Mouse (Mus musculus) heart, adult 2 months (tissue): Measurements from ENCODE around the gene Lipt1. TPM values are rescaled to one million over a fixed set of nuclear protein-coding genes. Genes with fewer than 3 reads are reported as not detected.
A peak's percentile ranks its signal among the peaks of the same experiment; 100 is the strongest.

Source experiments
- DNase-seq, 2 experiments: peaks; one replicate each; pipeline ENCODE4 v3.0.0; 2021
- H3K27ac ChIP-seq: fragments of 200-600 bp; 2 replicates; pipeline ENCODE4 v1.8.1; 2022
- H3K27me3 ChIP-seq: fragments of 200-500 bp; 2 replicates; pipeline ENCODE4 v1.6.1; 2012; ENCODE audit warnings: mild to moderate bottlenecking, low read length, inconsistent platforms, mixed read lengths; ENCODE audit not compliant: control insufficient read depth, insufficient read depth
- H3K36me3 ChIP-seq: fragments of 200-500 bp; 2 replicates; pipeline ENCODE4 v1.6.1; 2012; ENCODE audit warnings: low read length, inconsistent platforms; ENCODE audit not compliant: control insufficient read depth, insufficient read depth
- H3K4me1 ChIP-seq: fragments of 200-500 bp; 2 replicates; pipeline ENCODE4 v1.6.1; 2011; ENCODE audit warnings: low read length; ENCODE audit not compliant: control insufficient read depth, insufficient read depth
- H3K4me3 ChIP-seq: fragments of 200-600 bp; 2 replicates; pipeline ENCODE4 v1.8.1; 2022
- H3K79me2 ChIP-seq: fragments of 200-500 bp; replicated peaks from 2 replicates; pipeline ENCODE4 v1.6.1; 2012; ENCODE audit warnings: mild to moderate bottlenecking, inconsistent platforms, low read length, moderate library complexity, mixed read lengths; ENCODE audit not compliant: control insufficient read depth, insufficient read depth
- H3K9ac ChIP-seq: fragments of 200-500 bp; 2 replicates; pipeline ENCODE4 v1.6.1; 2012; ENCODE audit warnings: low read depth, mild to moderate bottlenecking, control low read depth, inconsistent platforms, low read length, mixed read lengths
- CTCF ChIP-seq: fragments of 200-600 bp; IDR thresholded peaks from 2 replicates; pipeline ENCODE4 v1.8.1; 2022; ENCODE audit warnings: antibody characterized with exemption, mild to moderate bottlenecking, moderate library complexity
- EP300 ChIP-seq: fragments of 200-500 bp; IDR thresholded peaks from 2 replicates; pipeline ENCODE4 v1.6.1; 2011; ENCODE audit warnings: low read depth, low read length, control low read depth; ENCODE audit not compliant: insufficient read depth
- POLR2A ChIP-seq: fragments of 200-500 bp; IDR thresholded peaks from 2 replicates; pipeline ENCODE4 v1.6.1; 2011; ENCODE audit warnings: mild to moderate bottlenecking, low read depth, low read length, control low read depth; ENCODE audit not compliant: insufficient read depth
- WGBS: fragments of 180-500 bp; shearing (Covaris S2); methylation state at CpG from one replicate; pipeline ENCODE4 v1.1.7; 2018; 5-methylcytosine and 5-hydroxymethylcytosine counted together
- intact Hi-C: fragments of 180-260 bp; cut with DNase I; formaldehyde crosslinking; loops from one replicate; pipeline ENCODE4 v1.15.1; 2025
- long read RNA-seq: library from polyadenylated mRNA; stranded (forward); transcript quantifications from one replicate; pipeline ENCODE4 v2.0.0, GENCODE M21; 2021
- polyA plus RNA-seq: library from polyadenylated mRNA; depleted of rRNA; stranded (reverse); fragments of >200 nt; gene quantifications from 2 replicates; pipeline ENCODE4 v1.2.3, GENCODE M21; 2012; rRNA removed
- total RNA-seq, 2 experiments: library from RNA; stranded (reverse); gene quantifications; 2 replicates each; pipeline ENCODE4 v1.2.3; 2021

The Lipt1 gene
- total RNA-seq: 10 to 100 TPM; 11.6 to 13.2 TPM
- polyA plus RNA-seq: 6.8 and 6.9 TPM in 2 replicates
- long read RNA-seq, transcript Lipt1-201 (2 exons, 1,485 nt): major isoform, 5 of 9 reads
- long read RNA-seq, partial matches to known transcripts: 0 of 9 reads
- long read RNA-seq, other reads (novel, unspliced or antisense): 3 of 9 reads

- TF ChIP-seq CTCF (no peak), POLR2A (no peak), EP300 (no peak)
- no peaks in the 10 kb centered on the region for H3K79me2 ChIP-seq
- H3K36me3 ChIP-seq: no peaks in the 10 kb centered on the region
- DNase-seq: peak; percentile 37 to 38
- peak within 1 kb of the TSS; percentile 63 for H3K4me3 ChIP-seq
- peaks cover 2% of the 10 kb centered on the region for H3K4me1 ChIP-seq
- no peaks in the 10 kb centered on the region for H3K27me3 ChIP-seq
- H3K9ac ChIP-seq: peak within 1 kb of the TSS; percentile 52
- H3K27ac ChIP-seq: peak within 1 kb of the TSS; percentile 63
- 8% methylated on average over 7 of the region's 7 CpGs for WGBS
- intact Hi-C loops: loop anchor here (2.0 to 10.0 kb wide), 2 partner anchors 19 to 447 kb away; partner anchors contain the start of genes Mitd1 and Mrpl30
These were observed at the start of gene Lipt1 for GRCm38 (mm10) chr1:37871704-37872103. Gene Lipt1 (plus strand): TSS chr1:37871738.

GRCm38 (mm10) chr1:37831681-37832080 is 39.9 kb upstream of the Lipt1 start:
- Histone ChIP-seq H3K79me2 (no peaks in the 10 kb centered on the region), H3K4me1 (no peaks in the 10 kb centered on the region), H3K9ac (no peak overlapping the region), H3K27ac (no peak overlapping the region), H3K36me3 (no peaks in the 10 kb centered on the region), H3K4me3 (no peak overlapping the region), H3K27me3 (no peaks in the 10 kb centered on the region)
- WGBS: 62% methylated on average over 2 of the region's 2 CpGs
- intact Hi-C loops: no loop called here
- no peak for DNase-seq
- no peak for TF ChIP-seq POLR2A
- TF ChIP-seq EP300: no peak
- no peak for TF ChIP-seq CTCF

GRCm38 (mm10) chr1:37846878-37847277 is 24.7 kb upstream of the Lipt1 start:
- H3K36me3 ChIP-seq: no peaks in the 10 kb centered on the region
- intact Hi-C loops: no loop called here
- 85% methylated on average over 8 of the region's 8 CpGs for WGBS
- no peaks in the 10 kb centered on the region for H3K27me3 ChIP-seq
- H3K4me3 ChIP-seq: no peak overlapping the region
- H3K9ac ChIP-seq: no peak overlapping the region
- H3K27ac ChIP-seq: no peak overlapping the region
- TF ChIP-seq CTCF (no peak), EP300 (no peak), POLR2A (no peak)
- no peak for DNase-seq
- no peaks in the 10 kb centered on the region for H3K4me1 ChIP-seq
- H3K79me2 ChIP-seq: no peaks in the 10 kb centered on the region

- Histone ChIP-seq H3K9ac (no peak overlapping the region), H3K27me3 (no peaks in the 10 kb centered on the region), H3K4me3 (no peak overlapping the region), H3K79me2 (no peaks in the 10 kb centered on the region), H3K36me3 (no peaks in the 10 kb centered on the region), H3K27ac (no peak overlapping the region), H3K4me1 (no peaks in the 10 kb centered on the region)
- TF ChIP-seq CTCF: no peak
- TF ChIP-seq EP300: no peak
- no peak for TF ChIP-seq POLR2A
- intact Hi-C loops: no loop called here
- no peak for DNase-seq
- WGBS: 52% methylated on average over 2 of the region's 2 CpGs
These were observed 20.8 kb upstream of the Lipt1 start for GRCm38 (mm10) chr1:37850696-37851095.

- WGBS: under 1% methylated on average over 87 of the region's 90 CpGs
- Histone ChIP-seq H3K27ac (peak overlapping the region; percentile 92), H3K4me1 (no peaks in the 10 kb centered on the region; the same call in 1 of the 2 replicates), H3K4me3 (peak overlapping the region; percentile 81), H3K27me3 (no peaks in the 10 kb centered on the region), H3K9ac (peak overlapping the region; percentile 80), H3K79me2 (no peaks in the 10 kb centered on the region), H3K36me3 (no peaks in the 10 kb centered on the region)
- intact Hi-C loops: loop anchor here (1.0 to 2.0 kb wide), 2 partner anchors 26 to 132 kb away; partner anchors contain the start of genes Mitd1, Mrpl30 and Txndc9
- DNase-seq: peak; percentile 99 to 100
- peak; percentile 91 for TF ChIP-seq POLR2A
- TF ChIP-seq CTCF: peak; percentile 52
- TF ChIP-seq EP300: 0 out of 2 replicates have a peak, but pooled peaks have one; percentile 46
These were observed 6.8 kb upstream of the Lipt1 start for GRCm38 (mm10) chr1:37864511-37865400.
